Mouse (Mus musculus): ENCODE measurements at regions not wholly inside any gene's neighbourhood (a gene's known extent, or its start where the extent isn't known, plus 50 kb on each side); places are given as distances from the start of the nearest gene placed in this dataset.

- TF ChIP-seq CTCF (IDR thresholded peaks at IDR 0.05; ENCODE audit: borderline replicate concordance, insufficient read depth, low read depth, low read length) (no peak), POLR2A (IDR thresholded peaks at IDR 0.05; ENCODE audit: borderline replicate concordance, insufficient read depth, low read length) (no peak)
Observed at GRCm38 (mm10) chr16:77328049-77328448, 273.8 kb downstream of the Gm11146 start.
